Mouse (Mus musculus): ENCODE results near the gene Itpk1. TPM values are rescaled to one million over a fixed set of nuclear protein-coding genes. Genes with fewer than 3 reads are reported as not detected.
A peak's percentile ranks its signal among the peaks of the same experiment; 100 is the strongest.

The Itpk1 gene
- polyA plus RNA-seq, 1 experiment from 2014 or later = 38.7 TPM

DNA sequence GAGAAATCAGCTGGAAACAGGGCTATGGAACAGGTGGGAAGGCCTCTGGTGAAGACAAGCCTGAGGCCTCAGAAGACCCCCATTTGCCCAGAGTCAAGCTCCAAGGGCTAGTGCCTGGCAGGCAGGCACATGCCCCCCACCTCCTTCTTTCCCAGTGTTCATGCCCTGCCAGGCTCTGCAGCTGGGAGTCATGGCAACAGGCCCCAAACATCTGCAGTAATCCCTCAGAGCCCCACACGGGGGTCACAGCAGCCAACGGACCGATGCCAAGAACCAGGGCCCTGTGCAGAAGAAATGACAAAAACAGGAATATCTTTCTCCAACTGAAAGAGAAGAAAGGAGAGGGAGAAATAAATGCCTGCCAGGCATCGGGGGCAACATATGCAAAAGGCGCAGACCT, 20.8 kb downstream of the Itpk1 start:
- Histone ChIP-seq H3K9me3 (no peaks in the 10 kb centered on the region), H3K9ac (no peak overlapping the region), H3K27ac (replicated peaks) (peak overlapping the region; percentile 10; the same call in 1 of the 2 replicates), H3K4me3 (no peak overlapping the region), H3K36me3 (no peaks in the 10 kb centered on the region), H3K4me2 (no peak overlapping the region), H3K4me1 (replicated peaks) (peaks cover 48% of the 10 kb centered on the region), H3K27me3 (no peaks in the 10 kb centered on the region)
- WGBS = 54% methylated on average over 5 of the region's 5 CpGs
- no peak for ATAC-seq (ENCODE audit: low FRiP score, low read depth)

DNA sequence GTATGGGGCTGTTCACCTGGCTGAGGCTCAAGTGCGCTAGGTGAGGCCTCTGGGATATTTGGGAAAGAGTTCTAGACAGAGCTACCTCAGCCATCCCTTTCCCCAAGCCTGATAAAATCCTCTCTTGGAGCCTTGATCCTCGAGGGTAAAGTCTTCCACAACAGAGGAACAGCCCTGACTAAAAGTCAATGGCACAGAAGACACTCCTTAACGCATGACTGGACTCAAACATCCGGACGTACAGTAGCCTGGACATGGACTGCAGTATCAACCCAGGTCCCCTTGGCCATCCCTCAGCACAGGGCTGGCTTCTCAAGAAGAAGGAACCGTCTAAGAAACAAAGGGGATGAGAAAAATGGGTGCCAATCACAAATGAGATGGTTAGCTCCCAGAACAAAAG, 21.3 kb downstream of the Itpk1 start:
- Histone ChIP-seq H3K36me3 (no peaks in the 10 kb centered on the region), H3K4me2 (no peak overlapping the region), H3K9ac (no peak overlapping the region), H3K9me3 (no peaks in the 10 kb centered on the region), H3K4me3 (no peak overlapping the region), H3K27me3 (no peaks in the 10 kb centered on the region), H3K27ac (replicated peaks) (0 out of 2 replicates have a peak overlapping the region, but pooled peaks have one; percentile 10), H3K4me1 (replicated peaks) (peaks cover 53% of the 10 kb centered on the region)
- ATAC-seq (ENCODE audit: low FRiP score, low read depth) = no peak
- 62% methylated on average over 6 of the region's 6 CpGs for WGBS

DNA sequence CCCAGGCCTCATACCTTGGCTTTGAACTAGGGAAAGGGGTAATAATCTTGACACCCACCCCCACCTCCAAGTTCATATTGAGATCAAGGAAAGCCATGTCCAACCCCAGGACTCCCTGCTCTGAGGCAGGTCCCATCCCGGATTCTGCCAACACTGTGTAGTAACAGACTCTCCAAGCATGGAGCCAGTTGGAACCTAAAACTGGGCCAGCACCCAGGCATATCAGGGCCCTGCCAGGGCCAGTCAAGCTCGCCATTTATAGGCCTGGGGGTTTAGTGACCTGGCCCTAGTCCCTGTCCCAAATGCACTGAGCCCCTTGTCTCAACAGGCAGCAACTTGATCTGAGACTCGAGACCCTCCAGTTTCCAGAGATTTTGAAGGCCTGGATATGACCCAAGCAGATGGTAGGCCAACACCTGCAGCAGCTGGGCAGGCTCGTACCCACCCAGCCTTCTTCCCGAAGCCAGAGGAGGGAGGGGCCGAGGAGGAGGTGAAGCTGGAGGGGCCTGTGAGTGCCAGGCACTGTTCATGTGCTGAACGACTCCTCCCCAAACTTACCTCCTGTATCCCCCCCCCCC, 21.9 kb downstream of the Itpk1 start:
- H3K27me3 ChIP-seq = no peaks in the 10 kb centered on the region
- no peaks in the 10 kb centered on the region for H3K36me3 ChIP-seq
- no peaks in the 10 kb centered on the region for H3K9me3 ChIP-seq
- no peak for ATAC-seq (ENCODE audit: low FRiP score, low read depth)
- H3K4me3 ChIP-seq = no peak overlapping the region
- H3K9ac ChIP-seq = no peak overlapping the region
- no peak overlapping the region for H3K4me2 ChIP-seq
- 82% methylated on average over 7 of the region's 7 CpGs for WGBS
- peaks cover 53% of the 10 kb centered on the region for H3K4me1 ChIP-seq (replicated peaks)
- H3K27ac ChIP-seq (replicated peaks) = no peak overlapping the region

DNA sequence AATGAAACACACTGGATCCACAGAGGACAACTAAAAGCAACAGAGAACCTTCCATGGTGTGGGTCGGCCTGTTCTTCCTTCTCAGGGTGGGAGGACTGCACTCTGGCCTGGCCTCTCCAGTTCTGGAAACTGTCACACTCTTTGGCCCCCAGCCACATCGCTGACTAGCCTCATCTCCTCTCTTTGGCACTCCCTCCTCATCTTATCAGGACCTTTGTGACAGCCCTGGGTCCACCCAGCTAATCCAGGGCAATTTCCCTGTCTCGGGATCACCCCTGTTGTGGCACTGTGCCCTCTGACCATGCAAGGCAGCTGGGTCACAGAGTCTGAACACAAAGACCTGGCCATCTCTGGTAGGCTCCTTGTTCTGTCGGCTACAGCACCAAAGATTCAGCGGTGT, 22.6 kb downstream of the Itpk1 start:
- Histone ChIP-seq H3K9ac (no peak overlapping the region), H3K9me3 (no peaks in the 10 kb centered on the region), H3K4me1 (replicated peaks) (peaks cover 53% of the 10 kb centered on the region), H3K27ac (replicated peaks) (no peak overlapping the region), H3K4me3 (no peak overlapping the region), H3K4me2 (no peak overlapping the region), H3K27me3 (no peaks in the 10 kb centered on the region), H3K36me3 (no peaks in the 10 kb centered on the region)
- WGBS = 85% methylated on average over 5 of the region's 5 CpGs
- ATAC-seq (ENCODE audit: low FRiP score, low read depth) = no peak

- no peak overlapping the region for H3K27ac ChIP-seq (replicated peaks)
- H3K4me2 ChIP-seq = no peak overlapping the region
- no peaks in the 10 kb centered on the region for H3K27me3 ChIP-seq
- no peak overlapping the region for H3K9ac ChIP-seq
- peaks cover 53% of the 10 kb centered on the region for H3K4me1 ChIP-seq (replicated peaks)
- H3K4me3 ChIP-seq = no peak overlapping the region
- no peaks in the 10 kb centered on the region for H3K36me3 ChIP-seq
- WGBS = 80% methylated on average over 7 of the region's 7 CpGs
- H3K9me3 ChIP-seq = no peaks in the 10 kb centered on the region
- no peak for ATAC-seq (ENCODE audit: low FRiP score, low read depth)
These were observed 23.1 kb downstream of the Itpk1 start for GRCm38 (mm10) chr12:102681590-102681989.

DNA sequence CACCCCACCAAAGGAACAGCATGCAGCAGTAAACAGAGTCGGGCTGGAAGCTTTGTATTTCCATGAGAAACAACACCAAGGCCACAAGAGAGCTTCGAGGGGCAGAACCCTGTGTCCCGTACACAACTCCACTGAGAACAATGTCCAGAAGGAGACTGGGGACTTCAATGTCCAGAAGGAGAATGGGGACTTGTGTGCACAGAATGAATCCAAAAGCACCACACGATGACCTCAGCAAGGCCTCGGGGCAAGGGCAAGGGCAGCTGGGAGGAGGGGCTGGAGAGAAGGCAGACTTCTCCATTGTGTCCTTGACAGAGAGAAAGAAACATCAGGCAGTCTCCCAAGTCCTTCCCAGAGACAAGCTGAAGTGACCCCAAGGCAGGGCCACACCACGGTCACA, 25.9 kb downstream of the Itpk1 start:
- H3K4me1 ChIP-seq (replicated peaks) = peaks cover 28% of the 10 kb centered on the region
- no peaks in the 10 kb centered on the region for H3K27me3 ChIP-seq
- no peaks in the 10 kb centered on the region for H3K9me3 ChIP-seq
- no peak overlapping the region for H3K9ac ChIP-seq
- WGBS = 15% methylated on average over 6 of the region's 6 CpGs
- no peak overlapping the region for H3K4me2 ChIP-seq
- no peak for ATAC-seq (ENCODE audit: low FRiP score, low read depth)
- H3K36me3 ChIP-seq = no peaks in the 10 kb centered on the region
- no peak overlapping the region for H3K4me3 ChIP-seq
- no peak overlapping the region for H3K27ac ChIP-seq (replicated peaks)

GRCm38 (mm10) chr12:102677089-102677488, 27.6 kb downstream of the Itpk1 start:
- Histone ChIP-seq H3K27ac (replicated peaks) (no peak overlapping the region), H3K36me3 (no peaks in the 10 kb centered on the region), H3K4me2 (no peak overlapping the region), H3K4me3 (no peak overlapping the region), H3K27me3 (no peaks in the 10 kb centered on the region), H3K9me3 (no peaks in the 10 kb centered on the region), H3K4me1 (replicated peaks) (peaks cover 18% of the 10 kb centered on the region), H3K9ac (no peak overlapping the region)
- no peak for ATAC-seq (ENCODE audit: low FRiP score, low read depth)
- 78% methylated on average over 3 of the region's 3 CpGs for WGBS

GRCm38 (mm10) chr12:102674556-102674955, 30.2 kb downstream of the Itpk1 start:
- H3K27me3 ChIP-seq = no peaks in the 10 kb centered on the region
- no peak for ATAC-seq (ENCODE audit: low FRiP score, low read depth)
- H3K4me1 ChIP-seq (replicated peaks) = peaks cover 22% of the 10 kb centered on the region
- H3K4me2 ChIP-seq = no peak overlapping the region
- H3K9ac ChIP-seq = no peak overlapping the region
- no peak overlapping the region for H3K27ac ChIP-seq (replicated peaks)
- no peaks in the 10 kb centered on the region for H3K36me3 ChIP-seq
- no peaks in the 10 kb centered on the region for H3K9me3 ChIP-seq
- H3K4me3 ChIP-seq = no peak overlapping the region
- WGBS = 89% methylated on average over 10 of the region's 10 CpGs

DNA sequence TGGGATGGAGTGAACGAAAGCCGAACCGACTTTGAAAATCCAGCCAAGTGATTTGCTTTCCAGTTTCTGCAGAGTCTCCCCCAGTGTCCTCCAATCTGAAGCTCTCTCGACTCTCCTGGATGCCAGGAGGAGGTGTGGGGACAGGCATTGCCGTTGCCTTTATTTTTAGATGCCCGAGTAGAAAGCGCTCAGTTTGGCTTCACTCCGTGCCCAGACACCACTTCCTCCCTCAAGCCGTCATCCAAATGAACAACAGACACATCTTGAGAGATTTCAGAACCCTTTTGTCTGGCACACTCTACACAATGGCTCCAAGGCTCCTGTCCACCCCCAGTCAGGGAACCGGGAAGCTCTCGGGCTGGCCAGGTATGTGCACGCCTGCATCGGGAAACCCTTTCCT, 30.6 kb downstream of the Itpk1 start:
- no peak for ATAC-seq (ENCODE audit: low FRiP score, low read depth)
- H3K4me3 ChIP-seq = no peak overlapping the region
- H3K36me3 ChIP-seq = no peaks in the 10 kb centered on the region
- no peak overlapping the region for H3K9ac ChIP-seq
- H3K27me3 ChIP-seq = no peaks in the 10 kb centered on the region
- peaks cover 18% of the 10 kb centered on the region for H3K4me1 ChIP-seq (replicated peaks)
- H3K4me2 ChIP-seq = no peak overlapping the region
- no peaks in the 10 kb centered on the region for H3K9me3 ChIP-seq
- no peak overlapping the region for H3K27ac ChIP-seq (replicated peaks)
- 93% methylated on average over 13 of the region's 13 CpGs for WGBS

DNA sequence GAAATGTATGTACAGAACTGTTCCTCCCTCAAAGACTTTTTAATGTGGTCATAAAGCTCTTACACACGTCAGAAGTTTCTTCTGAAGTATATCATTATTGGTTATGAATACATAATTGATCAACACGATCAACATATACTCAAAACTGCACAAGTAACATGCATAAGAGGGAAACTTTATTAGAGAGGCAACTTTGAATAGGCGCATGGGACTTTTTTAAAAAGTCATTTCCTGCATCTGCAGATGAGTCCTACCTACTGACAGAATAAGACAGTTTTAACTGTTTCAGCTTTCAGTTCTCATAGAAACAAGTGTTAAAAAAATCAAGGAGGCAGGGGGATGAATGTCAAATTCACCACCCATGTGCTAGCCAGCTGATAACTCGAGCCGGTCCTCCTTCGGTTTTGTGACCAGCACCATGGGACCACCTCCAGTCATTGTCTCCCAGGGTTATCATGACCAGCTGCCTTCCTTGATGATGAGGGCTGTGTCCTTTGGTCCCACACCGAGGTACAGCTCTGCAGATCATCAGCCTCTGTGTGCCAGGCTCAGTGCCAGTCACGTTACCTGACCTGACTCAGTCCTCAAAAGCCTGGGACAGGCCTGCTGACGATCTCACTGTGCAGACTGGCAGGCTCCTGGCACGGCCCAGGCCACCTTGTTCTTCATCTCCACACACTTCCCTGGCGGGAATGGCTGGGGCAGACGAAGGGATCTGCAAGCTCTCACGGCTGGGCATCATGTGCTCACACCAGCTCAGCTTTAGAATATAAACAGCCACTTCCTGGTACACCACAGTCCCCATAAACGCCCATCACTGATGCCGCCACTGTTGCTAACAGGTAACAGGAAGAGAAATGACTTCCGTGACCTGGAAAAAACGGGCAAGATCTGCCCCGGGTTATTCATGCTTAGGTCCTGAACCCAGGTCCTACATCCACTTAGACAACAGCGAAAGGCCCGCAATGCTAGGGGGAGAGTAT, 31.6 kb downstream of the Itpk1 start:
- no peaks in the 10 kb centered on the region for H3K36me3 ChIP-seq
- H3K4me2 ChIP-seq = no peak overlapping the region
- H3K4me1 ChIP-seq (replicated peaks) = peaks cover 11% of the 10 kb centered on the region; the same call in 1 of the 2 replicates
- no peak for ATAC-seq (ENCODE audit: low FRiP score, low read depth)
- no peaks in the 10 kb centered on the region for H3K9me3 ChIP-seq
- H3K27ac ChIP-seq (replicated peaks) = no peak overlapping the region
- no peak overlapping the region for H3K9ac ChIP-seq
- H3K4me3 ChIP-seq = no peak overlapping the region
- 88% methylated on average over 20 of the region's 20 CpGs for WGBS
- no peaks in the 10 kb centered on the region for H3K27me3 ChIP-seq

- no peak overlapping the region for H3K4me3 ChIP-seq
- H3K9ac ChIP-seq = no peak overlapping the region
- H3K27ac ChIP-seq (replicated peaks) = no peak overlapping the region
- H3K9me3 ChIP-seq = no peaks in the 10 kb centered on the region
- no peak for ATAC-seq (ENCODE audit: low FRiP score, low read depth)
- H3K4me2 ChIP-seq = no peak overlapping the region
- no peaks in the 10 kb centered on the region for H3K36me3 ChIP-seq
- peaks cover 11% of the 10 kb centered on the region; the same call in 1 of the 2 replicates for H3K4me1 ChIP-seq (replicated peaks)
- 78% methylated on average over 8 of the region's 8 CpGs for WGBS
- no peaks in the 10 kb centered on the region for H3K27me3 ChIP-seq
These were observed 32.6 kb downstream of the Itpk1 start for GRCm38 (mm10) chr12:102672176-102672575.

GRCm38 (mm10) chr12:102670848-102671247, 33.9 kb downstream of the Itpk1 start:
- Histone ChIP-seq H3K27ac (replicated peaks) (no peak overlapping the region), H3K4me1 (replicated peaks) (peaks cover 11% of the 10 kb centered on the region; the same call in 1 of the 2 replicates), H3K36me3 (no peaks in the 10 kb centered on the region), H3K9me3 (no peaks in the 10 kb centered on the region), H3K4me3 (no peak overlapping the region), H3K9ac (no peak overlapping the region), H3K4me2 (no peak overlapping the region), H3K27me3 (no peaks in the 10 kb centered on the region)
- 34% methylated on average over 8 of the region's 8 CpGs for WGBS
- no peak for ATAC-seq (ENCODE audit: low FRiP score, low read depth)

All from hindbrain, embryonic 15.5 days (tissue).